Mouse (Mus musculus) forebrain, embryonic 11.5 days (tissue): ENCODE results near the gene Fbxw24. TPM values are rescaled to one million over a fixed set of nuclear protein-coding genes. Genes with fewer than 3 reads are reported as not detected.
"Not testable (repeated sequence)": the region's sequence is repeated elsewhere in the genome, so short reads cannot be mapped to it uniquely, and the experiment has no call there.

Experiments used
- ATAC-seq: fragments of 200-750 bp; cut with Nextera tagmentation; replicated peaks from 2 replicates; pipeline ENCODE4 v1.8.0; 2017; ENCODE audit warnings: moderate TSS enrichment; ENCODE audit not compliant: low FRiP score
- DNase-seq: peaks from one replicate; pipeline ENCODE4 v3.0.0-alpha.2; 2017; ENCODE audit warnings: low spot score
- H3K27ac ChIP-seq: fragments of 300-500 bp; sonication (generic); 2 replicates; pipeline ENCODE4 v1.5.1; 2014; ENCODE audit warnings: low read depth, low read length
- H3K27me3 ChIP-seq: fragments of 300-500 bp; sonication (generic); 2 replicates; pipeline ENCODE4 v1.6.1; 2014; ENCODE audit warnings: mild to moderate bottlenecking, low read length, mixed read lengths; ENCODE audit not compliant: control insufficient read depth, insufficient read depth
- H3K36me3 ChIP-seq: fragments of 300-500 bp; sonication (generic); 2 replicates; pipeline ENCODE4 v1.6.1; 2014; ENCODE audit warnings: mild to moderate bottlenecking, low read length, moderate library complexity, mixed read lengths; ENCODE audit not compliant: control insufficient read depth, insufficient read depth
- H3K4me1 ChIP-seq: fragments of 300-500 bp; sonication (generic); replicated peaks from 2 replicates; pipeline ENCODE4 v1.6.1; 2014; ENCODE audit warnings: low read length, mixed read lengths; ENCODE audit not compliant: control insufficient read depth, insufficient read depth
- H3K4me2 ChIP-seq: fragments of 300-500 bp; sonication (generic); 2 replicates; pipeline ENCODE4 v1.6.1; 2014; ENCODE audit warnings: low read depth, mild to moderate bottlenecking, low read length, moderate library complexity, mixed read lengths; ENCODE audit not compliant: severe bottlenecking
- H3K4me3 ChIP-seq: fragments of 300-500 bp; sonication (generic); 2 replicates; pipeline ENCODE4 v1.5.1; 2014; ENCODE audit warnings: low read depth, low read length
- H3K9ac ChIP-seq: fragments of 300-500 bp; sonication (generic); 2 replicates; pipeline ENCODE4 v1.6.1; 2014; ENCODE audit warnings: low read length
- H3K9me3 ChIP-seq: fragments of 300-500 bp; sonication (generic); 2 replicates; pipeline ENCODE4 v1.6.1; 2016; ENCODE audit warnings: low read length, mixed read lengths; ENCODE audit not compliant: control insufficient read depth
- WGBS: fragments of 180-500 bp; shearing (Covaris S2); extraction: QIAGEN DNeasy Blood & Tissue Kit; methylation state at CpG from one replicate; pipeline ENCODE4 v1.1.7; 2014; 5-methylcytosine and 5-hydroxymethylcytosine counted together
- polyA plus RNA-seq: library from polyadenylated mRNA; unstranded; fragments of >200 nt; fragmentation: Nextera tagmentation; extraction: Ambion mirVana; gene quantifications from 2 replicates; pipeline ENCODE4 v1.2.1, GENCODE M21; 2014

Gene Fbxw24
- polyA plus RNA-seq, result not detected in 2 replicates

GRCm38 (mm10) chr9:109625957-109626356 lies at the start of gene Fbxw24:
Gene Fbxw24 (minus strand): TSS chr9:109626057.
- H3K27me3 ChIP-seq, H3K4me2 ChIP-seq, H3K36me3 ChIP-seq, H3K9me3 ChIP-seq, H3K4me1 ChIP-seq, ATAC-seq, H3K9ac ChIP-seq, H3K4me3 ChIP-seq, H3K27ac ChIP-seq, DNase-seq: not testable (repeated sequence)
- 85% methylated on average over 2 of the region's 2 CpGs for WGBS

GRCm38 (mm10) chr9:109664552-109664951 lies 38.7 kb upstream of the Fbxw24 start, which contains the start of gene Fbxw25:
Gene Fbxw25 (minus strand): TSS chr9:109664652.
- H3K4me3 ChIP-seq, H3K4me1 ChIP-seq, ATAC-seq, H3K36me3 ChIP-seq, H3K4me2 ChIP-seq, H3K27me3 ChIP-seq, H3K9me3 ChIP-seq, H3K27ac ChIP-seq, H3K9ac ChIP-seq, DNase-seq: not testable (repeated sequence)
- 71% methylated on average over 2 of the region's 2 CpGs for WGBS

GRCm38 (mm10) chr9:109606837-109607236 lies 19.0 kb downstream of the Fbxw24 start:
- H3K36me3 ChIP-seq, H3K4me3 ChIP-seq, H3K27me3 ChIP-seq, H3K4me2 ChIP-seq, H3K27ac ChIP-seq, ATAC-seq, H3K9ac ChIP-seq, DNase-seq, H3K4me1 ChIP-seq, H3K9me3 ChIP-seq: not testable (repeated sequence)
- WGBS, result 42% methylated on average over 5 of the region's 5 CpGs

- H3K27me3 ChIP-seq, H3K4me3 ChIP-seq, H3K9me3 ChIP-seq, ATAC-seq, H3K9ac ChIP-seq, H3K27ac ChIP-seq, DNase-seq, H3K36me3 ChIP-seq, H3K4me2 ChIP-seq, H3K4me1 ChIP-seq: not testable (repeated sequence)
- 53% methylated on average over 2 of the region's 2 CpGs for WGBS
Measured at GRCm38 (mm10) chr9:109602128-109602527, 23.7 kb downstream of the Fbxw24 start.

GRCm38 (mm10) chr9:109597226-109597625 lies 28.6 kb downstream of the Fbxw24 start:
- H3K4me3 ChIP-seq, result no peak overlapping the region
- DNase-seq, result no peak
- no peak overlapping the region for H3K27ac ChIP-seq
- H3K9me3 ChIP-seq, result no peaks in the 10 kb centered on the region
- no peak overlapping the region for H3K9ac ChIP-seq
- H3K4me1 ChIP-seq, result no peaks in the 10 kb centered on the region
- H3K27me3 ChIP-seq, result no peaks in the 10 kb centered on the region
- no peak for ATAC-seq
- H3K36me3 ChIP-seq, result no peaks in the 10 kb centered on the region
- no peak overlapping the region for H3K4me2 ChIP-seq

DNA sequence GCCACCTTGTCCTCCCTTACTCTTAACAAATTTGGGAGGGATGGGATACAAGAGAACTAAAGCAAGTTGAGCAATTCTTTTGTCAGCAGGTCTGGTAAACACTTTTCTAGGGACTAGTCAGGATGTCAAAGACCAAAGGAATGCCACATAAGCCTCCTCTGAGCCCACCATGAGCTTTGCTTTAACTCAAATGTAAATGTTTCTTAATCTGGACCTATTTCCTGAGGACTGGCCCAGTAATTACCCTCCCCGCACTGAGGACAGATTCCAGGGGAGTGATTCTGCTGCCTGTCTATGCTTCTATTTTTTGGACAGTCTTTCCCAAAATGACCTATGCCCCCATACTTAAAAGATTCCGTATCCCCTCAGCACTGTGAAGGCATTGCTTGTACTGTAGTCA lies 31.0 kb downstream of the Fbxw24 start:
- H3K4me3 ChIP-seq, result no peak overlapping the region
- H3K27me3 ChIP-seq, result no peaks in the 10 kb centered on the region
- H3K27ac ChIP-seq, result no peak overlapping the region
- DNase-seq (no peak), ATAC-seq (no peak)
- no peaks in the 10 kb centered on the region for H3K4me1 ChIP-seq
- no peaks in the 10 kb centered on the region for H3K9me3 ChIP-seq
- WGBS, result 68% methylated on average over 2 of the region's 2 CpGs
- H3K9ac ChIP-seq, result no peak overlapping the region
- no peaks in the 10 kb centered on the region for H3K36me3 ChIP-seq
- H3K4me2 ChIP-seq, result no peak overlapping the region

GRCm38 (mm10) chr9:109568162-109568561 lies 57.7 kb downstream of the Fbxw24 start, which contains the start of gene Fbxw15:
Gene Fbxw15 (minus strand): TSS chr9:109568262.
- ATAC-seq, H3K27me3 ChIP-seq, H3K4me3 ChIP-seq, H3K4me2 ChIP-seq, H3K4me1 ChIP-seq, H3K36me3 ChIP-seq, H3K9me3 ChIP-seq, H3K27ac ChIP-seq, H3K9ac ChIP-seq, DNase-seq: not testable (repeated sequence)
- 85% methylated on average over 4 of the region's 4 CpGs for WGBS

DNA sequence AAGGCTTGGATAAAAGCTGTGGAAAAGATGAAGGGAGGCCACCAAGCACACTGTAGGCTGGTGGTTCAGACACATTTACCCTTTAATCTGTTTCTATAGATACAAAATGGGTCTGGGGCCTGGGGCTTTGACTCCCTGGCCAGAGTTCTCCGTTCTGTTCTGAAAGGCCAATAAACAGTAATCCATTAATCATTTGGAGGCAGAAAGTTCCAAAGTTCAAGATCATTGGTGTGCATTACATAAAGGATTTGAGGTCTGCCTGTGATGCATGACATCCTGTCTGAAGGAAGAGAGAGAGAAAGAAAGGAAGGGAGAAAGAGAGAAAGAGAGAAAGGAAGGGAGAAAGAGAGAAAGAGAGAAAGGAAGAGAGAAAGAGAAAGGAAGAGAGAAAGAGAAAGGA lies 60.3 kb downstream of the Fbxw24 start:
- H3K4me1 ChIP-seq, result no peaks in the 10 kb centered on the region
- H3K27ac ChIP-seq, result no peak overlapping the region
- H3K9me3 ChIP-seq, result no peaks in the 10 kb centered on the region
- H3K4me3 ChIP-seq, result no peak overlapping the region
- H3K27me3 ChIP-seq, result no peaks in the 10 kb centered on the region
- no peak overlapping the region for H3K9ac ChIP-seq
- ATAC-seq (no peak), DNase-seq (no peak)
- no peak overlapping the region for H3K4me2 ChIP-seq
- WGBS, result 83% methylated on average over 1 of the region's 1 CpGs
- H3K36me3 ChIP-seq, result no peaks in the 10 kb centered on the region

DNA sequence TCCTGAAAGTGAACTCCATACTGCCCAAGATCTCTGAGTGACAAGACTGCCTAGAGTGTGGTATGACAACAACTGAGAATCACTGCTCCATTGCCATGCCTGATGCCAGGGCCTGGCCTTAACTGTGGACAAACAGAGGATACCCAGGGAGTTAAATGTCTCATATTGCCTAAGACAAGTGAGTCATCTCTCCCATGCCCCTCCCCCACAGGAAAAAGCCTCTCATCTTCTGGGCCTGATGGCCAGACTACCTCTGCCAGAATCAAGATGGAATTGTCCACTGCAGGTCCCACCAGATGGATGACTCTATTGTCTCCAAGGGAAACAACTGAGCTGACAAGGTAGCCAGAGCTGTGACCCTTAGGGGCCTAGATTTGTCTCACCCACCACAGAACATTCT lies 63.8 kb downstream of the Fbxw24 start:
- H3K4me2 ChIP-seq, H3K36me3 ChIP-seq, H3K9me3 ChIP-seq, H3K4me1 ChIP-seq, H3K4me3 ChIP-seq, H3K27me3 ChIP-seq, H3K27ac ChIP-seq, ATAC-seq, H3K9ac ChIP-seq, DNase-seq: not testable (repeated sequence)
